Mouse (Mus musculus) spleen, adult 2 months (tissue): Measurements from ENCODE around the gene 4930522H14Rik. TPM values are rescaled to one million over a fixed set of nuclear protein-coding genes. Genes with fewer than 3 reads are reported as not detected.

Experiments
- DNase-seq, 2 experiments: peaks; one replicate each; pipeline versions ENCODE4 v3.0.0 to v3.0.0-alpha.2; 2012 to 2021; ENCODE audit warnings: low spot score in 2 of 2, low read depth in 1 of 2
- H3K27ac ChIP-seq: fragments of 200-500 bp; 2 replicates; pipeline ENCODE4 v1.5.1; 2012; ENCODE audit warnings: low read length, inconsistent platforms; ENCODE audit not compliant: insufficient read depth
- H3K27me3 ChIP-seq: fragments of 200-500 bp; 2 replicates; pipeline ENCODE4 v1.6.1; 2012; ENCODE audit warnings: mild to moderate bottlenecking, moderate library complexity, low read length, inconsistent platforms; ENCODE audit not compliant: control insufficient read depth, insufficient read depth
- H3K36me3 ChIP-seq: fragments of 200-500 bp; 2 replicates; pipeline ENCODE4 v1.6.1; 2012; ENCODE audit warnings: mild to moderate bottlenecking, low read length, inconsistent platforms; ENCODE audit not compliant: control insufficient read depth, insufficient read depth
- H3K4me1 ChIP-seq: fragments of 200-500 bp; 2 replicates; pipeline ENCODE4 v1.6.1; 2011; ENCODE audit warnings: inconsistent platforms; ENCODE audit not compliant: control insufficient read depth, insufficient read depth, insufficient read length
- H3K4me3 ChIP-seq: fragments of 200-500 bp; 2 replicates; pipeline ENCODE4 v1.5.1; 2011; ENCODE audit warnings: mild to moderate bottlenecking, inconsistent platforms; ENCODE audit not compliant: insufficient read depth, insufficient read length; ENCODE audit errors: extremely low read depth
- CTCF ChIP-seq: fragments of 200-500 bp; IDR thresholded peaks from 2 replicates; pipeline ENCODE4 v1.5.1; 2011; ENCODE audit warnings: mild to moderate bottlenecking, inconsistent platforms; ENCODE audit not compliant: insufficient read depth, insufficient read length, insufficient replicate concordance; ENCODE audit errors: extremely low read depth
- POLR2A ChIP-seq: fragments of 200-500 bp; IDR thresholded peaks from 2 replicates; pipeline ENCODE4 v1.6.1; 2011; ENCODE audit warnings: low read depth, low read length, inconsistent platforms
- WGBS: fragments of 180-500 bp; shearing (Covaris S2); methylation state at CpG from one replicate; pipeline ENCODE4 v1.1.7; 2018; 5-methylcytosine and 5-hydroxymethylcytosine counted together
- polyA plus RNA-seq: library from polyadenylated mRNA; depleted of rRNA; stranded (reverse); fragments of >200 nt; gene quantifications from 2 replicates; pipeline ENCODE4 v1.2.3, GENCODE M21; 2012; rRNA removed

The 4930522H14Rik gene
- polyA plus RNA-seq: not detected in 2 replicates

DNA sequence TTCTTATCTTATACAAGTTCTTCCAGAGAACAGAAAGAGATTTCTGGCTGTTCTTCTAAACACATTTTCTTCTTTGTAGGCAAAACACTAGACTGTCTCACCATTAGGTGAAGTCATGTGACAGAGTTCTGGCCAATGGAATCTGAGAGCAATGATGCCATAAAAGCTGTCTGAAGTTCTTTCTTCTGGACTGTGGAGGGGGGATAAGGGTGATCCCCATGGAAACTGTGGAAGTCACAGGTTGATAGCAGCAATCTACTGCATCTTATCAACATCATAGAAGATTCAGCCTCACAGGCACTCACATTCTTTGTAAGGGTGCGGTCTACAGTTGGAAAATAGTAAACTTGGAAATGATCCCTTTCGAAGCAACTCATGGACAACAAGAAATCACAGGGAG, at the start of gene 4930522H14Rik:
Gene 4930522H14Rik, minus strand, starts transcription at position 187 of the 400 bp plus-strand sequence.
- H3K4me3 ChIP-seq: no peak within 1 kb of the TSS
- DNase-seq: no peak
- H3K4me1 ChIP-seq: no peaks in the 10 kb centered on the region
- WGBS: 94% methylated on average over 2 of the region's 2 CpGs
- no peaks in the 10 kb centered on the region for H3K36me3 ChIP-seq
- no peaks in the 10 kb centered on the region for H3K27me3 ChIP-seq
- no peak within 1 kb of the TSS for H3K27ac ChIP-seq
- TF ChIP-seq POLR2A (no peak), CTCF (no peak)

DNA sequence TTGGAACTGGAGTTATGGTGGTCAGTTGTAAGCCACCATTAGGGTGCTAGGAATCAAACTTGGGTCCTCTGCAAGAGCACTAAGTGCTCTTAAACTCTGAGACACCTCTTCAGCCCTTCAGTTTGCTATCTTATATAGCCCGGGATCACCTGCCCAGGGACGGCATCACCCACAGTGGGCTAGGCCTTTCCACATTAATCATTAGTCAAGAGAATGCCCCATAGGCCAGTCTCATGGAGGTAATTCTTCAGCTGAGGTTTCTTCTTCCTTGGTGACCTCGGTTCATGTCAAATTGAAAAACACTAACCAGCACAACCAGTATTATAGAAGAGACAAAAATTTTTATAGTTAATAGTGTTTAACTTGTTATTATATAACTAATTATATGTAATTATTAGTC, 47.3 kb upstream of the 4930522H14Rik start:
- TF ChIP-seq POLR2A (no peak), CTCF (no peak)
- no peaks in the 10 kb centered on the region for H3K36me3 ChIP-seq
- H3K27me3 ChIP-seq: 0 out of 2 replicates have a peak, but pooled peaks cover 2% of the 10 kb centered on the region
- DNase-seq: no peak
- no peak overlapping the region for H3K4me3 ChIP-seq
- 87% methylated on average over 3 of the region's 3 CpGs for WGBS
- H3K4me1 ChIP-seq: no peaks in the 10 kb centered on the region
- H3K27ac ChIP-seq: no peak overlapping the region

DNA sequence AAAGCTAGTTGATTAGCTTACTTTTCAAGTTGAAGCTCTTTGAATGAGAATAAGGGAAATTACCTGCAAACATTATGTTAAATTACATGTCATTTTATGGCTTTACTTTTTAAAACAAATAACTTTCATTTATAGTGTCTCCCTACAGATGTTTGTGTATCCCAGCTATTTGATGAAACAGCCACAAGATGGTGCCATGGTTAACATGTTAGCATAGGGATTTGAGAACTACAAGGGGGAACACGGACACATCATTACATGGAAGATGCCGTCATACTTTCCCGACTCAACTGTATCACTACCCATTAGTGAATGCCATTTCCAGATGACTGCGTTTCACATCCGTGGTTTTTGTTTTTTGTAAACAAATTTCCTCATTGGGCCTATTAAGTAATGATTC, 45.8 kb upstream of the 4930522H14Rik start:
- DNase-seq: no peak
- Histone ChIP-seq H3K4me3 (no peak overlapping the region), H3K36me3 (no peaks in the 10 kb centered on the region), H3K27ac (no peak overlapping the region), H3K4me1 (no peaks in the 10 kb centered on the region), H3K27me3 (no peaks in the 10 kb centered on the region)
- 76% methylated on average over 5 of the region's 5 CpGs for WGBS
- TF ChIP-seq CTCF (no peak), POLR2A (no peak)

DNA sequence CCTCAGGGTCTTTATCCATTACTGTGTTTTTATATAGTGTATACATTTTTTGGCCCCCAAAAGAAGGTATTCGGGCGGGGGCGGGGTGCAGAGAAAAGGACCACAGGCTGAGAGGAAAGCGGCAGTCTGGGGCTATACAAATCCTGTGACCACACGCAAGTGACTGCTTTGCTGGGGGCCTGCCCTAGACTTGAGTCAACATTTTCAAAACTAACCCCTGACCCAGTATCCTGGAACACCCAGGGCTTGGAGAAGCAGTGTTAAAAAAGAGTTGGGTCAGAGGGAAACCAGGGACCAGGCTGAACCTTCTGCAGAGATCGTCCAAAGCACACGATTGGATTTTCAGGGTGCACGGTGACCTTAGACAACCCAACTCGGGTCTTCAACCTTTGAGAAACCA, 43.7 kb upstream of the 4930522H14Rik start:
- Histone ChIP-seq H3K27ac (no peak overlapping the region), H3K4me3 (no peak overlapping the region), H3K4me1 (no peaks in the 10 kb centered on the region), H3K27me3 (no peaks in the 10 kb centered on the region), H3K36me3 (no peaks in the 10 kb centered on the region)
- TF ChIP-seq CTCF (no peak), POLR2A (no peak)
- 81% methylated on average over 9 of the region's 9 CpGs for WGBS
- no peak for DNase-seq

DNA sequence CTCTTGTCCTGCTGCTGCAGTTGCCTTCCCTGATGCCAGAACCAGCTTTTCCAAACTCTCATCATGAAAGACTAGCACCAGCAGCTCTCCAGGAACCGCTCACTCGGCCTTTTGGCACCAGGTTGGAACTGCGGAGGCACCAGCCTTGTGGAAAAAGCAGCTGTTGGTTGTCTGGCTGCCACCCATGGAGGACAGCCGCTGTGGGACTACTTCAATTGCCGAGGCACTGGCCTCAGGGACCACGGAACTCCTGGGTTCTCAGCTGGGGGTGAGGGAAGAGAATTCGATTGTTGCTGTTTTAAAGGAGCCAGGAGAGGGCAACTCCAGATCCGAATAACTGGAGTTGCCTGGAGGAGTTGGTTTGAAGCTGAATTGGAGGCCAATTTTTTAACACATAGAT, 43.2 kb upstream of the 4930522H14Rik start:
- WGBS: 60% methylated on average over 8 of the region's 8 CpGs
- Histone ChIP-seq H3K27ac (no peak overlapping the region), H3K4me1 (no peaks in the 10 kb centered on the region), H3K27me3 (no peaks in the 10 kb centered on the region), H3K36me3 (no peaks in the 10 kb centered on the region), H3K4me3 (no peak overlapping the region)
- DNase-seq: no peak
- TF ChIP-seq POLR2A: no peak

DNA sequence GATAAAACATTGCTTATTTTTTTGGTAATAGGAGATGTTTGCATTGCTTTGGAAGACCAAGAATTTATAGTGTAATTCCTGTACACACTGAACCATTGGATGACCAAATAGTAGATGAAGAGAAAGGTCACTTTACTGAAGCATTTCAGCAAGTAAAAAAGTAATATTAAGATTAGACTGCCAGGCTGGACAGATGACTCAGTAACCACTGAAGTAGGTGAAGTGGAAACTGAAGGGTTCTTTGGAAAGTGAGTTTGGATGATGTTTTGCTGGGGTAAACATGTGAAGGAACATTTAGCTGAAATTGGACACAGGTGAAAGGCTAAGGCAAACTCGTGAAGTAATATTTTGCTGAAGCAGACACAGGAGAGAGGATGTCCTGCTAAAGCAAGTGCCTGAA, 41.5 kb upstream of the 4930522H14Rik start:
- Histone ChIP-seq H3K27ac (no peak overlapping the region), H3K27me3 (no peaks in the 10 kb centered on the region), H3K36me3 (no peaks in the 10 kb centered on the region), H3K4me1 (no peaks in the 10 kb centered on the region), H3K4me3 (no peak overlapping the region)
- WGBS: 81% methylated on average over 1 of the region's 1 CpGs
- TF ChIP-seq POLR2A: no peak
- TF ChIP-seq CTCF: no peak
- no peak for DNase-seq

DNA sequence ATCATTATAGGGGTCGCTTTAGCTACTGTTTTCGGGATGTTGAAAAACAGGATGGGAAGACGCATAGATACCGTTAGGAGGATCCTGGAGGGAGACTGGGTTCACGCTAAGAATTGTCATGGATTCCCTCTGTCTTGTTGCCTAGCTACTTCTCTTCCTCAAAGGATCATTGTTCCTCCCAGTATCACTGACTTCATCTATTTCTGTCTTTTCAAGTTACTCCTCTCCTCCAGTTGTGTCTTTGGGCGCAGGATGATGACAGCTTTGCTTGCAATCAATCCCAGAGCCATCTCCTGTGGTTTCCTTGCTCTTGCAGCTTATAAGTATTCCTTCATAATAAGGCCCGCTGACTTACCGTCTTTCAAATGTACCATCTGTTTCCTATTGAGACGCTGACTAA, 38.3 kb upstream of the 4930522H14Rik start:
- TF ChIP-seq CTCF (no peak), POLR2A (no peak)
- Histone ChIP-seq H3K4me1 (no peaks in the 10 kb centered on the region), H3K27me3 (no peaks in the 10 kb centered on the region), H3K4me3 (no peak overlapping the region), H3K36me3 (no peaks in the 10 kb centered on the region), H3K27ac (no peak overlapping the region)
- no peak for DNase-seq
- WGBS: 88% methylated on average over 9 of the region's 9 CpGs
